Mouse (Mus musculus) liver, embryonic 11.5 days (tissue): ENCODE measurements at regions not wholly inside any gene's neighbourhood (a gene's known extent, or its start where the extent isn't known, plus 50 kb on each side); places are given as distances from the start of the nearest gene placed in this dataset.

Source experiments
- ATAC-seq: fragments of 200-750 bp; cut with Nextera tagmentation; replicated peaks from 2 replicates; pipeline ENCODE4 v1.8.0; 2017; ENCODE audit warnings: moderate number of reproducible peaks, mild to moderate bottlenecking, moderate TSS enrichment, moderate library complexity; ENCODE audit not compliant: low FRiP score
- DNase-seq: peaks from one replicate; pipeline ENCODE4 v3.0.0-alpha.2; 2017; ENCODE audit warnings: low spot score
- H3K27ac ChIP-seq: fragments of 300-500 bp; sonication (generic); 2 replicates; pipeline ENCODE4 v1.5.1; 2014; ENCODE audit warnings: mild to moderate bottlenecking, low read depth, low read length, control low read depth
- H3K27me3 ChIP-seq: fragments of 300-500 bp; sonication (generic); replicated peaks from 2 replicates; pipeline ENCODE4 v1.6.1; 2014; ENCODE audit warnings: low read length, mixed read lengths; ENCODE audit not compliant: control insufficient read depth, insufficient read depth
- H3K36me3 ChIP-seq: fragments of 300-500 bp; sonication (generic); 2 replicates; pipeline ENCODE4 v1.6.1; 2014; ENCODE audit warnings: mild to moderate bottlenecking, low read length, moderate library complexity, mixed read lengths; ENCODE audit not compliant: control insufficient read depth, insufficient read depth
- H3K4me1 ChIP-seq: fragments of 300-500 bp; sonication (generic); replicated peaks from 2 replicates; pipeline ENCODE4 v1.6.1; 2014; ENCODE audit warnings: low read length, mixed read lengths; ENCODE audit not compliant: control insufficient read depth, insufficient read depth
- H3K4me2 ChIP-seq: fragments of 300-500 bp; sonication (generic); 2 replicates; pipeline ENCODE4 v1.6.1; 2014; ENCODE audit warnings: mild to moderate bottlenecking, control low read depth, moderate library complexity
- H3K4me3 ChIP-seq: fragments of 300-500 bp; sonication (generic); 2 replicates; pipeline ENCODE4 v1.5.1; 2014; ENCODE audit warnings: low read depth, low read length, control low read depth
- H3K9ac ChIP-seq: fragments of 300-500 bp; sonication (generic); 2 replicates; pipeline ENCODE4 v1.6.1; 2014; ENCODE audit warnings: low read depth, low read length, control low read depth
- H3K9me3 ChIP-seq: fragments of 300-500 bp; sonication (generic); 2 replicates; pipeline ENCODE4 v1.6.1; 2016; ENCODE audit warnings: low read length, inconsistent platforms, mixed read lengths; ENCODE audit not compliant: control insufficient read depth
- WGBS: fragments of 180-500 bp; shearing (Covaris S2); extraction: QIAGEN DNeasy Blood & Tissue Kit; methylation state at CpG from one replicate; pipeline ENCODE4 v1.1.7; 2014; 5-methylcytosine and 5-hydroxymethylcytosine counted together

DNA sequence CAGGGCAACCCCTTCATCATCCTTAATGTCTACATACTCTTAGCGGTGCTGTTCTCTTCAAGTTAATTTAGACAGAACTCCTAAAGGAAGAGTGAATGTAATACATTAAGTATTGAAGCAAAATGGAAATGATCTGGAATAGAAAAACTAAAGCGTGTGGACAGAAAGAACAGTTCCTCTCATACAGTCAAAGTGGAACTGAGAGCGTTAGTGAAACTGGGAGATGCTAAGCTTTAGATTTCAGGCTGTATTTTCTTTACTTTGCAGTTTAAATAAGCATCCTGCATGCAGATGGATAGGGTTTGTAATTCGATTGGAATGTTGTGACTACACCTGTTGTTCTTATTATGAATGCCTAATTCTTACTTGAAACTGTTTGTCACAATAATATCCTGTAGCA is 286.5 kb upstream of the Pitrm1 start:
- Histone ChIP-seq H3K4me1 (no peaks in the 10 kb centered on the region), H3K36me3 (no peaks in the 10 kb centered on the region), H3K9ac (no peak overlapping the region), H3K4me3 (no peak overlapping the region), H3K4me2 (no peak overlapping the region), H3K27ac (no peak overlapping the region), H3K9me3 (no peaks in the 10 kb centered on the region), H3K27me3 (no peaks in the 10 kb centered on the region)
- DNase-seq (no peak), ATAC-seq (no peak)
- 86% methylated on average over 4 of the region's 4 CpGs for WGBS

DNA sequence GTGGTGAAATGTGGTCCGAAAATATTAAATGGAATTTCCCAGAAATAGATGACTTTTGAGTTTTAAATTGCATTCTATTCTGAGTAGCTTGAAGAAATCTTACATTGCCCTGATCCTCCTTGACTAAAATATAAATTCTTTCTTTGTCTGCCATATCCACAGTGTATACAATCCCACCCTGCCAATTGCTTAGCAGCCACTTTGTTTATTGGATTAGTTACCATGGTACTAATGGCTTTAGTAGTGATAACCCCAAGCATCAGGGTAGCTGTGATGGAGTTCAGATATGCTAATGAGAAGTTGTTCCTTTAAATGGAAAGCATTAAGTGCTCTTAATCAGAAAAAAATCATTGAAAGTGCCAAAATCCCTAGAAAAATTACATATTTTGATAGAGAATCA is 277.4 kb upstream of the Pitrm1 start:
- Histone ChIP-seq H3K4me2 (no peak overlapping the region), H3K27ac (no peak overlapping the region), H3K9ac (no peak overlapping the region), H3K36me3 (no peaks in the 10 kb centered on the region), H3K4me1 (no peaks in the 10 kb centered on the region), H3K27me3 (no peaks in the 10 kb centered on the region), H3K9me3 (no peaks in the 10 kb centered on the region), H3K4me3 (no peak overlapping the region)
- DNase-seq = no peak
- 85% methylated on average over 1 of the region's 1 CpGs for WGBS
- ATAC-seq = no peak

DNA sequence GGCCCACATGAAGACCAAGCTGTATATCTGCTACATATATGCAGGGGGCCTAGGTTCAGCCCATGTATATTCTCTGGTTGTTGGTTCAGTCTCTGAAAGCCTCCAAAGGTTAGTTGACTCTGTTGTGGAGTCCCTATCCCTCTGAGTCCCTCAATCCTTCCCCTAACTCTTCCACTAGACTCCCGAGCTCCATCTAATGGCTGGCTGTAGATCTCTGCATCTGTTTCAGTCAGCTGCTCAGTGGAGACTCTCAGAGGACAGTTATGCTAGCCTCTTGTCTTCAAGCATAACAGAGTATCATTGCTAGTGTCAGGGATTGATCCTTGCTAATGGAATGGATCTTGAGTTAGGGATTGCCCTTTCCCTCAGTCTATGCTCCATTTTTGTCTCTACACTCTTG is 275.0 kb upstream of the Pitrm1 start:
- Histone ChIP-seq H3K4me3 (no peak overlapping the region), H3K9ac (no peak overlapping the region), H3K27me3 (no peaks in the 10 kb centered on the region), H3K4me2 (no peak overlapping the region), H3K4me1 (no peaks in the 10 kb centered on the region), H3K36me3 (no peaks in the 10 kb centered on the region), H3K27ac (no peak overlapping the region), H3K9me3 (no peaks in the 10 kb centered on the region)
- WGBS = 60% methylated on average over 1 of the region's 1 CpGs
- ATAC-seq (no peak), DNase-seq (no peak)

DNA sequence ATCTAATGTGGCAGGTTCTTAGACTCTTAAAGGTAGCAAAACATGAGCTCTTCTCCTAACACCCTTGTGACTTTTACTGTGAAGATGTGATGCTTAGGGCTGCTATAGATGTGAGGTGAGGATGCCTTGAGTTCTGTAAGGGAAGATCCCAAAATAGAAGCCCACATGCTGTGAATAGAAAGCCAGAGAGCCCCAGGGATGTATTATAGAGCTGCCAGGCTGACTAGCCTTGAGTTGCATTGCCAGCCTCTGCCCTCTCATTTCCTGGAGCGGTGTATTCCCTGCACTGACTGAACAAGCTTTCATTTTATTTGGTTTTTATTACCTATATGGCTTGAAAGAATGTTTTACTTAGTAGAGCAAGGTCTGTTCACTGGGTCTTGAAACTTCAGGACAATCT is 267.9 kb upstream of the Pitrm1 start:
- no peaks in the 10 kb centered on the region for H3K4me1 ChIP-seq

DNA sequence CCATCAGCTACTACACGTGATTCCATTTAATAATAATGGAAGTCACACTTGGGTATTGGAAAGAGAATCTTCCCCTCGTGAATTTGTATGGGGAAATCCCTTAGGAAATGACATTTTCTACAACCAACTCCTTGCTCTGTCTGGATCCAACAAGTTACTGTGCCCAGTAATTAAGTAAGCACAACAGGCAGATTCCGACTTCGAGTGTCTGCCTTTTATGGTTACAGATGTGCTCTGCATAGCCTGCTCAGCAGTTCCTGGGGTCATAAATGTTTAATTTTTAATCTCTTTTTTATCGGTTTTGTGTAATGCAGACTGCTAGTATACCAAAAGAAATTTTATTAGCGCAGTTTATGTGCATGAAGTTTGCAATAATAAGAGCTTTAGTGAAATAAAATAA is 259.8 kb upstream of the Pitrm1 start:
- no peak for DNase-seq

More for the DNA sequence above, 267.9 kb upstream of the Pitrm1 start:
- DNase-seq (no peak), ATAC-seq (no peak)
- WGBS = 85% methylated on average over 1 of the region's 1 CpGs
- H3K36me3 ChIP-seq = no peaks in the 10 kb centered on the region
- H3K9ac ChIP-seq = no peak overlapping the region
- no peak overlapping the region for H3K4me2 ChIP-seq
- no peaks in the 10 kb centered on the region for H3K9me3 ChIP-seq
- no peak overlapping the region for H3K4me3 ChIP-seq
- no peak overlapping the region for H3K27ac ChIP-seq
- no peaks in the 10 kb centered on the region for H3K27me3 ChIP-seq

DNA sequence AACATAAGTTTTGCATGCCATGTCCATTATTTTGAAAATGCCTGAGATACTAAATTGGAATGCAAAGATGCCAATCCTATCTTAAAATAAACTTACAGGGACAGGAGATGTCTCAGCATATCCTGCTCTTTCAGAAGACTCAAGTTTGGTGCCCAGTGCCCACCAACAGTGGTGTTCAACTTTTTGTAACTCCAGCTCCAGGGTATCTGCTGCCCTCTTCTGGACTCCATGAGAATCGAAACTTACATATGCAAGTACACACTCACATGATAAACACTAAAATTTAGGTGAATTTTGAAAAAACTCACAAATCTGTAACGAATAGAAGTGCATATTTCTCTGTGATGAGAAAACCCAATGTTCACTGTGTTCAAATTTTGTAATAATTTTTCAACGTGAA is 255.9 kb upstream of the Pitrm1 start:
- Histone ChIP-seq H3K36me3 (no peaks in the 10 kb centered on the region), H3K9me3 (no peaks in the 10 kb centered on the region), H3K9ac (no peak overlapping the region), H3K27ac (no peak overlapping the region), H3K4me3 (no peak overlapping the region), H3K27me3 (no peaks in the 10 kb centered on the region), H3K4me1 (no peaks in the 10 kb centered on the region), H3K4me2 (no peak overlapping the region)
- WGBS = 42% methylated on average over 3 of the region's 3 CpGs
- ATAC-seq (no peak), DNase-seq (no peak)

More for the DNA sequence above, 259.8 kb upstream of the Pitrm1 start:
- Histone ChIP-seq H3K36me3 (no peaks in the 10 kb centered on the region), H3K9ac (no peak overlapping the region), H3K27ac (no peak overlapping the region), H3K4me2 (no peak overlapping the region), H3K4me3 (no peak overlapping the region), H3K27me3 (no peaks in the 10 kb centered on the region), H3K9me3 (no peaks in the 10 kb centered on the region), H3K4me1 (no peaks in the 10 kb centered on the region)
- 78% methylated on average over 6 of the region's 6 CpGs for WGBS
- ATAC-seq = no peak

DNA sequence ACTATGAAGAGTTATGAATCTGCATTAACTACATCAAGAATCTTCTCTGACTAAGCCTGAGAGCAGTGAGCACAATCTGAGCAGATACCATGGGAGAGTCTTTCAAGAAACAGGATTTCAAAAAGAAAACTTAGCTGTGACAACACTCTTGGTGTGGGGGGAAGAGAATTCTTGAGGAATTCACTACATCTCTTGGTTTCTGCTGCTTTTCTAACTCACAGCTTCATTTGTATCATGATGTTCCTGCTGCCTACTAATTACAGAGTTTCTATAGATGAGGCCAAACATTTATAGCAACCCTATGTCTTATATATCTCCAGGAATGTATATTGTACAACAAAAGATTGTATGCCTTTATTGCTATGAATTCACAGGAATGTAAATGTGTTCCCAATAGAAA is 242.2 kb upstream of the Pitrm1 start:
- DNase-seq (no peak), ATAC-seq (no peak)
- no peaks in the 10 kb centered on the region for H3K27me3 ChIP-seq
- H3K4me2 ChIP-seq = no peak overlapping the region
- no peak overlapping the region for H3K27ac ChIP-seq
- H3K4me1 ChIP-seq = no peaks in the 10 kb centered on the region
- H3K9me3 ChIP-seq = no peaks in the 10 kb centered on the region
- no peaks in the 10 kb centered on the region for H3K36me3 ChIP-seq
- H3K9ac ChIP-seq = no peak overlapping the region
- no peak overlapping the region for H3K4me3 ChIP-seq

DNA sequence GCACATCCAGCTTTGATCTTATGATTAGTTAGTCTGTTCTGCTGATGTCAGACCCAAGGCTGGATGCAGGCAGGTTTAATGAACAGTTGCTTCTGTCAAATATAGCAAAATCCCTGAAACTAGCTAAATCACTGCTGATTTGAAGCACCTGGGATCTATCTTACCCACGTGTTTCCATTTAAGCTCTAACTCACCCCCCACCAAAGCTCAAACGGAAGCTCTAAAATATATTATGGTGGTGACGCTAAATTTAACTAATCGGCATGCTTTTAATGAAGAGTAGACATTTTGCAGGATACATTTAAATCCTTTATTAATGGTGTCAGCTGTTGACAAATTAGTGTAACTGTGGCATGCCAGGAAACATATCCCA is 241.3 kb upstream of the Pitrm1 start:
- H3K9me3 ChIP-seq = no peaks in the 10 kb centered on the region
- no peak for ATAC-seq

DNA sequence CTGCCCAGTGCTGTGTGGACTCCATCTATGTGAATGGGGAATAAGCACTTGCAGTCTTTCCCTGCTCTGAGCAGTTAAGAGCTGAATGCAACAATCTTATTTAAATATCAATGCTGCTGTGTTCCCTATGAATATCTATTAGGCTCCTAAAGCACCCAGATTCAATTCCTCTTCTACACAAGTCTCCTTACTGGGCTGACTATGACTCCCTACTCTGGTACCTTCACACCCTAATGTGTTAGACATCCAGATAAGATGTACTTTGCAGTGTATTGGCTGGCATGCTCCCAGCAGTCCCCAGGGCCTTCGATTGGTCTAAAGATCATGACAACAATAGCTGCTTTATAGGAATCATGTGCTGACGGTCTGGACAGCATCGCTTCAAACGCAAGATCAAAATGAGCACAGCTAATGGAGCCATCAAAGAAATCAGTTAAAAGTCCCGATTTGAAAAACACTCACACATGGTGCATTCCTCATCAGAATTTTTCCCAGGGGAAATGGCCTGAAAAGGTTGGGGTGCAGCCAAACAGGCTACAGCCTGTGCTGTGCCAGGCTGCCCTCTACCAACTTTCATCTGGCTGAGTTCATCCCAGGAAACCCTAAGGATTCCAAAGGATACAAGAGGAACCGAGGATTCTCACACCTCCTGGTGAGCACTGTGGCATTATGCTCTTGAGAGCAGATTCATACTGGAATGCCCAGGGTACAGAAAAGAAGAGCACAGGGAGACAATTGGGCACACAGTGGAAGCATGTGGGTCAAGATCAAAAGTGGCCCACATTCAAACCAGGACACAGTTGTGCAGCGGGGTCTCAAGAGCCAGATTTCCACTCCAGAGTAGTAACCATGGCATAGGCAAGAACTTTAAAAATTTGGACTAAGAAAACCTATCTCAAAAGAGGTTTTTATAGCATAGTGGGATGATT is 240.7 kb upstream of the Pitrm1 start:
- no peak for ATAC-seq
- no peak for DNase-seq
- Histone ChIP-seq H3K4me1 (no peaks in the 10 kb centered on the region), H3K27ac (no peak overlapping the region), H3K27me3 (no peaks in the 10 kb centered on the region), H3K4me3 (no peak overlapping the region), H3K36me3 (no peaks in the 10 kb centered on the region), H3K4me2 (no peak overlapping the region), H3K9ac (no peak overlapping the region), H3K9me3 (no peaks in the 10 kb centered on the region)
- WGBS = 76% methylated on average over 7 of the region's 7 CpGs

More for the DNA sequence above, 241.3 kb upstream of the Pitrm1 start:
- no peak overlapping the region for H3K4me3 ChIP-seq
- H3K27ac ChIP-seq = no peak overlapping the region
- H3K9ac ChIP-seq = no peak overlapping the region
- no peaks in the 10 kb centered on the region for H3K27me3 ChIP-seq
- H3K36me3 ChIP-seq = no peaks in the 10 kb centered on the region
- no peak for DNase-seq
- 68% methylated on average over 4 of the region's 4 CpGs for WGBS
- no peak overlapping the region for H3K4me2 ChIP-seq
- no peaks in the 10 kb centered on the region for H3K4me1 ChIP-seq
